8 mouse cellular contexts compared by ENCODE assay signal in the genomic region with DNA sequence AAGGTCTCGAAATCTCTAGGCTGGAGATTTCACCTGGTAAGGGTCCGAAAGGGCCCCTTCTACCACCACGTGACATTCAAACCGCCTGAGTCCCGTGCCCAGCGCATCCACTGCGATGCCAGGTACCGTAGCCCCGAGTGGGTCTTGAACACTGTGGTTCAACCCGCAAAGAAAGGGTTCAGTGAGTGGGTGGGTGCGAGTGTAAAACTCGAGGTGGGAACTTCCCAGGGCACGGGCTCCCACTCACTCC. TPM values are rescaled to one million over a fixed set of nuclear protein-coding genes. Genes with fewer than 3 reads are reported as not detected.
DNase-seq lines count a peak whose midpoint lies in the region; ATAC-seq and TF ChIP-seq lines count a peak whose summit lies in the region.

No protein-coding gene starts in this region.

- peak overlapping the region; percentile 60 for H3K4me3 ChIP-seq in heart, embryonic 13.5 days
- H3K4me3 ChIP-seq in ES-E14 (ENCODE audit: insufficient read depth in 1 of 2, low read depth in 1 of 2, low read length in 2 of 2, poor library complexity in 1 of 2, severe bottlenecking in 1 of 2), result peak overlapping the region; percentile 70 to 95
- H3K4me3 ChIP-seq in hindbrain, embryonic 11.5 days (ENCODE audit: low read depth, low read length), result peak overlapping the region; percentile 28

- in situ Hi-C loops in ES-E14 (cut with MboI; ENCODE audit: low sequenced_read_pairs in 2 of 2, unreplicated experiment in 2 of 2), result no loop called here

- H3K9ac ChIP-seq in heart, embryonic 13.5 days, result peak overlapping the region; percentile 77
- peak overlapping the region; percentile 66 for H3K9ac ChIP-seq in ES-E14 (ENCODE audit: insufficient read depth, low read depth, low read length, poor library complexity, severe bottlenecking)
- H3K9ac ChIP-seq in hindbrain, embryonic 11.5 days (ENCODE audit: low read depth, low read length), result peak overlapping the region; percentile 28; the same call in 1 of the 2 replicates

- intact Hi-C loops in heart, postnatal 25 days (cut with DNase I), result no loop called here

- H3K36me3 ChIP-seq in heart, embryonic 13.5 days, result no peaks in the 10 kb centered on the region
- no peaks in the 10 kb centered on the region for H3K36me3 ChIP-seq in ES-E14 (ENCODE audit: control insufficient read depth, insufficient read depth, low read length, poor library complexity, severe bottlenecking)
- H3K36me3 ChIP-seq in hindbrain, embryonic 11.5 days (ENCODE audit: control insufficient read depth, insufficient read depth, low read length), result no peaks in the 10 kb centered on the region

- H3K4me1 ChIP-seq in heart, embryonic 13.5 days, result peaks cover 18% of the 10 kb centered on the region
- H3K4me1 ChIP-seq in ES-E14 (ENCODE audit: control insufficient read depth in 2 of 2, insufficient read depth in 2 of 2, low read length in 2 of 2, poor library complexity in 1 of 2), result peaks cover 17 to 22% of the 10 kb centered on the region in 2 experiments
- H3K4me1 ChIP-seq in hindbrain, embryonic 11.5 days (replicated peaks; ENCODE audit: control insufficient read depth, insufficient read depth, low read length), result peaks cover 7% of the 10 kb centered on the region; the same call in 1 of the 2 replicates

- H3K4me2 ChIP-seq in heart, embryonic 13.5 days, result peak overlapping the region; percentile 98
- peak overlapping the region; percentile 68 for H3K4me2 ChIP-seq in hindbrain, embryonic 11.5 days (replicated peaks; ENCODE audit: low read depth, low read length)

- DNase-seq in heart, postnatal 25 days (ENCODE audit: low spot score), result no peak
- DNase-seq in ES-E14 (ENCODE audit: low read depth, low spot score), result no peak
- DNase-seq in hindbrain, embryonic 11.5 days (ENCODE audit: low spot score), result no peak
- DNase-seq in layer of hippocampus, postnatal 36 days, result no peak
- no peak for DNase-seq in cerebellum, adult 18-20 months
- DNase-seq in adrenal gland, postnatal 36 days, result no peak

- WGBS in heart, embryonic 13.5 days, result under 1% methylated on average over 13 of the region's 13 CpGs
- under 1% methylated on average over 13 of the region's 13 CpGs for WGBS in hindbrain, embryonic 11.5 days

- no peak for ATAC-seq in heart, embryonic 13.5 days (ENCODE audit: extremely low read depth, insufficient number of reproducible peaks, low FRiP score, low TSS enrichment)
- ATAC-seq in hindbrain, embryonic 11.5 days (ENCODE audit: low FRiP score), result no peak; the same call in 1 of the 2 replicates
- peak; percentile 12; the same call in 1 of the 2 replicates for ATAC-seq in megakaryocyte-erythroid progenitor cell, adult 5-6 weeks (replicated peaks; ENCODE audit: low FRiP score, low TSS enrichment, poor library complexity, severe bottlenecking)

- peaks cover 58% of the 10 kb centered on the region for H3K27me3 ChIP-seq in heart, embryonic 13.5 days (replicated peaks)
- peaks cover 27% of the 10 kb centered on the region for H3K27me3 ChIP-seq in hindbrain, embryonic 11.5 days (ENCODE audit: control insufficient read depth, insufficient read depth, low read length)

- H3K9me3 ChIP-seq in heart, embryonic 13.5 days, result no peaks in the 10 kb centered on the region
- H3K9me3 ChIP-seq in ES-E14 (ENCODE audit: control insufficient read depth, insufficient read depth, low read depth, low read length), result no peaks in the 10 kb centered on the region
- H3K9me3 ChIP-seq in hindbrain, embryonic 11.5 days (ENCODE audit: control insufficient read depth, low read length), result no peaks in the 10 kb centered on the region

- H3K27ac ChIP-seq in heart, embryonic 13.5 days (replicated peaks), result no peak overlapping the region
- H3K27ac ChIP-seq in ES-E14 (ENCODE audit: insufficient read depth, low read depth, low read length, poor library complexity, severe bottlenecking), result no peak overlapping the region; the same call in 1 of the 2 replicates
- no peak overlapping the region for H3K27ac ChIP-seq in hindbrain, embryonic 11.5 days (ENCODE audit: low read depth, low read length)

TF ChIP-seq in ES-E14, 5 proteins besides CTCF, POLR2A, EP300 and RAD21:
- TF ChIP-seq MAFK (IDR thresholded peaks at IDR 0.05; ENCODE audit: insufficient read depth, low read depth, low read length), result no peak
- TF ChIP-seq CHD2 (IDR thresholded peaks at IDR 0.05; ENCODE audit: low read depth, low read length), result no peak
- no peak for TF ChIP-seq HCFC1 (IDR thresholded peaks at IDR 0.05; ENCODE audit: borderline replicate concordance, insufficient read depth, low read length)
- no peak for TF ChIP-seq ZC3H11A (IDR thresholded peaks at IDR 0.05; ENCODE audit: borderline replicate concordance, low read depth, low read length)
- TF ChIP-seq ZNF384 (IDR thresholded peaks at IDR 0.05; ENCODE audit: low read depth, low read length), result no peak

RNA-seq across cellular contexts. Expression of a gene that starts 0.7 kb away (rescaled TPM):
- polyA plus RNA-seq in heart, embryonic 13.5 days (2015; fragmentation: Nextera tagmentation; extraction: Ambion mirVana), result 0.27 and 0.59 TPM in 2 replicates
- total RNA-seq in heart, postnatal 25 days (2021), result under 1 TPM; 0.48 to 0.65 TPM
- 51.7 and 107 TPM in 2 replicates for total RNA-seq in ES-E14 (2012; rRNA removed)
- 0.13 and 0.17 TPM in 2 replicates for polyA plus RNA-seq in hindbrain, embryonic 11.5 days (2014; fragmentation: Nextera tagmentation; extraction: Ambion mirVana)
- 0.66 TPM in 1 of 2 replicates, not detected in the other for total RNA-seq in megakaryocyte-erythroid progenitor cell, adult 5-6 weeks (2014; fragmentation: Nextera tagmentation)
- 0.47 TPM in 1 of 2 replicates, not detected in the other for total RNA-seq in megakaryocyte-erythroid progenitor cell, adult 5-6 weeks (2017)
- under 1 TPM in 1 of 2 experiments, not detected in 1; 0.30 TPM for total RNA-seq in layer of hippocampus, postnatal 36 days (2021)
- under 1 TPM; 0.10 to 0.20 TPM for total RNA-seq in adrenal gland, postnatal 36 days (2021)

RNA-seq across cellular contexts. Expression of a gene that starts 45.8 kb away (rescaled TPM):
- polyA plus RNA-seq in heart, embryonic 13.5 days (2015; fragmentation: Nextera tagmentation; extraction: Ambion mirVana), result not detected in 2 replicates
- total RNA-seq in heart, postnatal 25 days (2021), result not detected
- total RNA-seq in ES-E14 (2012; rRNA removed), result not detected in 2 replicates
- polyA plus RNA-seq in hindbrain, embryonic 11.5 days (2014; fragmentation: Nextera tagmentation; extraction: Ambion mirVana), result not detected in 2 replicates
- total RNA-seq in megakaryocyte-erythroid progenitor cell, adult 5-6 weeks (2014; fragmentation: Nextera tagmentation), result not detected in 2 replicates
- not detected in 2 replicates for total RNA-seq in megakaryocyte-erythroid progenitor cell, adult 5-6 weeks (2017)
- total RNA-seq in layer of hippocampus, postnatal 36 days (2021), result not detected
- total RNA-seq in adrenal gland, postnatal 36 days (2021), result not detected

Comparison
In these comparisons a context has a peak if more than half of its experiments do, and no peak if none do; other contexts are left out.
1. H3K4me3 ChIP-seq: peak in every context shown above with its lines; median percentile 82 in ES-E14; 60 in heart, embryonic 13.5 days; 28 in hindbrain, embryonic 11.5 days.
2. RNA of a gene that starts 0.7 kb away (total RNA-seq): 51.7 to 107 TPM in ES-E14; 0.47 to 0.66 TPM in megakaryocyte-erythroid progenitor cell, adult 5-6 weeks, 0.48 to 0.65 TPM in heart, postnatal 25 days, 0.30 TPM in layer of hippocampus, postnatal 36 days and 0.10 to 0.20 TPM in adrenal gland, postnatal 36 days; every median in the first group is over 10 times any median in the second.
3. Peak in every context shown above with its lines, with median percentiles within 50 percentile points of each other: H3K9ac ChIP-seq.